Mouse (Mus musculus) lung, postnatal 25 days (tissue): Measurements from ENCODE around the gene Olfr508.
"Not testable (repeated sequence)": the region's sequence is repeated elsewhere in the genome, so short reads cannot be mapped to it uniquely, and the experiment has no call there.

Experiments used
- DNase-seq: peaks from one replicate; pipeline ENCODE4 v3.0.0; 2022; ENCODE audit warnings: low spot score

Olfr508 gene

GRCm38 (mm10) chr7:108629694-108630093 lies at the start of gene Olfr508:
Gene Olfr508 (plus strand): TSS chr7:108629994.
- DNase-seq: no peak

DNA sequence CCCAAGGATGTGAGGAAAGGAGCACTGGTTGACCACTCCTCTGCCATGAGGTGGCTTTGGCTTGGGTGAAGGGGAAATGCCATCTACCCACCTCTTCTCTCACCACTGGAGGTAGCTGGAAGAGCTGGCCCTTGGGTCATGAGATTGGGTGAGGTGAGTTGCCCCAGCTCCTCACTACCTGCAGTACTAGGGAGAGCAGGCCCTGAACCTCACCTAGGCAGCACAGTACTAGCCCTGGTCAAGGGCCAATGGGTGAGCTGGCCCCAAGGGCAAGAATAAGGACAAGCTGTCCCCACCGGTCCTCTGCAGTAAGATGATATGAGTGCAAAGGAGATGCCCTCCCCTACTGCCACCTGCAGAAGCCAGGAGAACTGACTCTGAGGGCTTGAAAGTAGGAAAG lies 40.0 kb upstream of the Olfr508 start:
- no peak for DNase-seq

- not testable (repeated sequence) for DNase-seq
These were observed 27.9 kb upstream of the Olfr508 start for GRCm38 (mm10) chr7:108601916-108602315.

GRCm38 (mm10) chr7:108610487-108610886 lies 19.3 kb upstream of the Olfr508 start, which contains the start of gene Olfr506:
Gene Olfr506 (plus strand): TSS chr7:108610787.
- no peak for DNase-seq

DNA sequence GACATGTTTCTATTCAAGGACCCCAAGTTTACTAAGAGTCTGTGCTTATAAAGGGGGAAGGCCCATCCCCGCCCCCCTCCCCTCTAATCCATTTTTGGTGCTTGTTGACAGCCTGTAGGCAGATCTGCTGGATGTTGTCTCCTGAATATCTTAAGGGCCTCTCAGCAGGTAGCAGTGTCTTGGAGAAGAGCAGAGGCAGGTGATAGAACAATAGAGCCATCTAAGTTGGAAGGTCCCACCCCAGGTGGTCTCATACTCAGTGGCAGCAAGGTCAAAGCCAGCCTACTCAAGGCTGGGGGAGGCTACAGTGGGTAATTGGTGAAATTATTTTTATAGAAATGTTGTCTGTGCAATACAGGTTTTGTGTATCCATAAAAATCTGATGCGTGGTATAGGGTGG lies 15.7 kb upstream of the Olfr508 start:
- no peak for DNase-seq

DNA sequence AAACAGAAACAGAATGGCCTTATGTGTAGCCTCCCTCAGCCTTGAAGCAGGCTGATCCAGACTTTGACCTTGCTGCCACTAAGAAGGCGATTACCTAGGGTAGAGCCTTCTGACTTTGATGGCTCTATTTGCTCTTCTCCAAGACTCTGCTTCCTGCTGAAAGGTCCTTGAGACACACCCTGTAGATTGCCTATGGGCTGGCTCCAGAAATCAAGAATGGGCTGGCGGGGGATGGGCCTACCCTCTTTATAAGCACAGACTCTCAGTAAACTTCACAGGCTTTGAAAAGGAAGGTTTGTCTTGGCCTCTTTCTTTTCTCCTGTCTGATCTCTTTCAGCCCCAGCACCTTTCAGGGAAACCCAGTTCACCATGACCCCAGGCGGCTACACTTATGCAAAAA lies 13.0 kb upstream of the Olfr508 start:
- not testable (repeated sequence) for DNase-seq

- no peak for DNase-seq
These were observed 8.3 kb upstream of the Olfr508 start, which contains the start of gene Olfr507 for GRCm38 (mm10) chr7:108621514-108621913. Gene Olfr507 (plus strand): TSS chr7:108621814.

- DNase-seq: no peak
These were observed 22.0 kb downstream of the Olfr508 start, which contains the start of gene Olfr509 for GRCm38 (mm10) chr7:108651806-108652205. Gene Olfr509 (minus strand): TSS chr7:108651906.

GRCm38 (mm10) chr7:108662419-108662818 lies 32.6 kb downstream of the Olfr508 start:
- DNase-seq: no peak

GRCm38 (mm10) chr7:108666118-108666517 lies 36.3 kb downstream of the Olfr508 start, which contains the start of gene Olfr510:
Gene Olfr510 (plus strand): TSS chr7:108666418.
- no peak for DNase-seq

DNA sequence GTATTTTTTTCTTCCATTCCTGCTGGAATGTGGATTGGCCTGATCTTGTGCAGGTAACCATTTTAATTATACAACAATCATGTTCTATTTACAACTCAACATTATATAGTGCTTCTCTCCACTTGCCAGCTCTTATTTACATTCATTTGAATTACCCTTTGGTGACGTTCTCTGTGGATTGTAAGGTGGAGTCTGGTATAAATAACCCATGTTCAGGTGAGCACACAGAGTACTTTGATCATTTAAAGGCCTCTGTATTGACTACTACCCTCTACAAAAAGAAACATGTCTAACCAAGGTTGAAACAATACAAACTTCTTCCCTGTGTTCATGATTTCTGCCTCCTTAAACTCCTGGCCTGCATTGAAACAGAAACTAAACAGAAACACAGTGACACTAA lies 41.3 kb downstream of the Olfr508 start:
- DNase-seq: no peak

- DNase-seq: no peak
These were observed 49.1 kb downstream of the Olfr508 start for GRCm38 (mm10) chr7:108678886-108679285.
